Mouse (Mus musculus) B cell, adult 62 days (primary cell): Measurements from ENCODE around the gene Fndc1. TPM values are rescaled to one million over a fixed set of nuclear protein-coding genes. Genes with fewer than 3 reads are reported as not detected.

Source experiments
- total RNA-seq: library from RNA; stranded (reverse); gene quantifications from 4 replicates; pipeline ENCODE4 v1.2.4, GENCODE M21; 2023

Fndc1 gene
- total RNA-seq: 0.24 to 0.63 TPM in 2 of 4 replicates, not detected in the others

GRCm38 (mm10) chr17:7826819-7827515 is at the start of gene Fndc1:
Gene Fndc1 (minus strand): TSS chr17:7827302.

Other genes with a start within 250 kb of the Fndc1 start
- gene Tagap, start 98.7 kb upstream of the Fndc1 start, total RNA-seq: 166 to 198 TPM (median 189 TPM) in 4 replicates
- gene Rsph3a, start 118.3 kb upstream of the Fndc1 start, total RNA-seq: 6.4 to 15.0 TPM (median 9.3 TPM) in 4 replicates